Mouse (Mus musculus): ENCODE measurements around the gene Kcnq4. TPM values are rescaled to one million over a fixed set of nuclear protein-coding genes. Genes with fewer than 3 reads are reported as not detected.

Kcnq4 gene
- polyA plus RNA-seq, 1 experiment from 2014 or later: 2.6 TPM

DNA sequence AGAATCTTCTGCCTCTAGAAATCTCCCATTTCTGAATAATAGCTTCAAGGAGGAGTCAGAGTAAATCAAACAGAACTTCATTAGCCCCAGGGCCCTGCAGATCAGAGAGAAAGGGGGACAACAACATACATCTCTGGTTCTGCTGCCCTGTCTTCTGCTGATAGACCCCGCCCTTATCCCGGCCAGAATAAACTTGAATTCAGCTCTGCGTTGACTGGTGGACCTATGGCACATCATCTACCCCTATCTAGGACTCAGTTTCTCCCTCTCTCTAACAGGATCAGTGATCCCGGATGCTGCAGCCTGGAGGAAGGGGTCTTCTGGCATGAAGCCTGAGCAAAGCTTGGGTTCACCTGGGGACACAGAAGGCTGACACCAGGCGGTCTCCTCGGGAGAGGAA is 17.8 kb downstream of the Kcnq4 start:
- H3K4me2 ChIP-seq (ENCODE audit: low read depth, low read length, severe bottlenecking): peak overlapping the region; percentile 83
- peaks cover 13% of the 10 kb centered on the region; the same call in 1 of the 2 replicates for H3K27me3 ChIP-seq (ENCODE audit: control insufficient read depth, insufficient read depth, low read length)
- H3K9me3 ChIP-seq (ENCODE audit: control insufficient read depth, low read length): no peaks in the 10 kb centered on the region
- ATAC-seq (replicated peaks; ENCODE audit: low FRiP score) (peak; percentile 25), DNase-seq (ENCODE audit: low spot score) (no peak)
- H3K27ac ChIP-seq (ENCODE audit: low read depth, low read length): no peak overlapping the region
- peaks cover 8% of the 10 kb centered on the region; the same call in 1 of the 2 replicates for H3K4me1 ChIP-seq (replicated peaks; ENCODE audit: control insufficient read depth, insufficient read depth, low read length)
- peak overlapping the region; percentile 44 for H3K4me3 ChIP-seq (ENCODE audit: low read depth, low read length)
- peak overlapping the region; percentile 57; the same call in 1 of the 2 replicates for H3K9ac ChIP-seq (ENCODE audit: low read length)
- no peaks in the 10 kb centered on the region for H3K36me3 ChIP-seq (ENCODE audit: control insufficient read depth, insufficient read depth, low read length)
- 28% methylated on average over 6 of the region's 6 CpGs for WGBS

DNA sequence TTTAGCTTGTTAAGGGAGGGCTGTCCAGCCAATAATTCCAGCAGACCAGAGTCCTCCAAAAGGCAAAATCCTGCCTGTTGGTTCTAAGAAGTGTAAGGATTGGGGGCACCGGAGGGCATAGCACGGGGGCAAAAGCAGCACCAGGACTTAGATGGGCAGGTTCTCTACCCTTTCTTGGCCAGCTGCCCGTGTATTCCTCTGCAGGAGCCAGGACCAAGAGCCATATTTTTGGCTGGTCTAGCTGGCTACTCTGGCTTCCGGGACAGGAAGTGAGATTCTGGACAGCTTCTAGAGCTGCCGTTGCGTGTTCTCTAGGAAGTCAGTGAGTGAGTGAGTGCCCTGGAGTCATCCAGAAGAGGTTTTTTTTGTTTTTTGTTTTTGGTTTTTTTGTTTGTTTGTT is 18.3 kb downstream of the Kcnq4 start:
- 76% methylated on average over 6 of the region's 6 CpGs for WGBS
- no peaks in the 10 kb centered on the region for H3K9me3 ChIP-seq (ENCODE audit: control insufficient read depth, low read length)
- H3K27me3 ChIP-seq (ENCODE audit: control insufficient read depth, insufficient read depth, low read length): peaks cover 13% of the 10 kb centered on the region; the same call in 1 of the 2 replicates
- peaks cover 8% of the 10 kb centered on the region; the same call in 1 of the 2 replicates for H3K4me1 ChIP-seq (replicated peaks; ENCODE audit: control insufficient read depth, insufficient read depth, low read length)
- H3K9ac ChIP-seq (ENCODE audit: low read length): no peak overlapping the region
- H3K27ac ChIP-seq (ENCODE audit: low read depth, low read length): no peak overlapping the region
- DNase-seq (ENCODE audit: low spot score) (no peak), ATAC-seq (replicated peaks; ENCODE audit: low FRiP score) (no peak)
- no peak overlapping the region for H3K4me2 ChIP-seq (ENCODE audit: low read depth, low read length, severe bottlenecking)
- H3K4me3 ChIP-seq (ENCODE audit: low read depth, low read length): no peak overlapping the region
- no peaks in the 10 kb centered on the region for H3K36me3 ChIP-seq (ENCODE audit: control insufficient read depth, insufficient read depth, low read length)

DNA sequence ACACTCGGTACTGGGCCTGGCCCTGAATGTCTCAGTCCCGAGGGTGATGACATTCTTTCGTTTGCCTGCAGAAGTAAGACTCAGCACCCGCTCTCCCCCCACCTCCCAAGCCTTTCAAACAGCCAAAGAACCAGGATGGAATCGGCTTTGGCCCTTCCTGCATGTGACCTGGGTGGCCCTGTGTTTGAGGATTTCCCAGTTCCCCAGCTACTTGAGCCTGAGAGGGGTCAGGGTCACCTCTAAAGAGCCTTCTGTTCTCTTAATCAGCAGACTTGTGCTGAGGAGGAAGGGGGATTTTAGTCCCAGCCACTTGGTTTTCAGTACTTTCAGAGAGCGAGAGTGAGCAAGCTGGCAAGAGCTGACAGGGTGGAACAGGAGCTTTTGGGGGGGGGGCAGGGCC is 19.0 kb downstream of the Kcnq4 start:
- Histone ChIP-seq H3K36me3 (ENCODE audit: control insufficient read depth, insufficient read depth, low read length) (no peaks in the 10 kb centered on the region), H3K4me2 (ENCODE audit: low read depth, low read length, severe bottlenecking) (no peak overlapping the region), H3K4me3 (ENCODE audit: low read depth, low read length) (no peak overlapping the region), H3K9ac (ENCODE audit: low read length) (no peak overlapping the region), H3K27me3 (ENCODE audit: control insufficient read depth, insufficient read depth, low read length) (peaks cover 13% of the 10 kb centered on the region; the same call in 1 of the 2 replicates), H3K4me1 (replicated peaks; ENCODE audit: control insufficient read depth, insufficient read depth, low read length) (peaks cover 8% of the 10 kb centered on the region; the same call in 1 of the 2 replicates), H3K9me3 (ENCODE audit: control insufficient read depth, low read length) (no peaks in the 10 kb centered on the region), H3K27ac (ENCODE audit: low read depth, low read length) (no peak overlapping the region)
- no peak for DNase-seq (ENCODE audit: low spot score)
- WGBS: 48% methylated on average over 6 of the region's 6 CpGs
- no peak for ATAC-seq (replicated peaks; ENCODE audit: low FRiP score)

DNA sequence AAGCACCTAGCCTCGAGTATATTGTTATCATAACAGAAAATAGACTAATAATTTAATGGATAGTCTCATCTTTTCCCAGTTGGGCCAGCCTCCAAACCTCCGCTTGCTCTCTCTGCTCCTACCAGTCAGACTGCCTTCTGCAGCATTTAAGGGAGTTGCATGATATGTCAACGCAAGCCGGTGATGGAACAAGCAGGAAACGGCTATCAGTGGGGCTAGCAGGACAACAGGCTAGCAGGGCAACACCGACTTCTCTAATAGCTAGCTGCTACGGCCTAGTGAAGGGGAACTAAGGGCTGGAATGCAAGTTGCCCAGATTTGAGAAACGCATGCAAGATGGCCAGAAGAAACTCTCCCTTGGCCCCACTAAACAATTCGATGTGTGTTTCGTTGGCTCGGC is 20.6 kb downstream of the Kcnq4 start:
- WGBS: 81% methylated on average over 11 of the region's 11 CpGs
- Histone ChIP-seq H3K4me2 (ENCODE audit: low read depth, low read length, severe bottlenecking) (no peak overlapping the region), H3K36me3 (ENCODE audit: control insufficient read depth, insufficient read depth, low read length) (no peaks in the 10 kb centered on the region), H3K4me3 (ENCODE audit: low read depth, low read length) (no peak overlapping the region), H3K9me3 (ENCODE audit: control insufficient read depth, low read length) (no peaks in the 10 kb centered on the region), H3K9ac (ENCODE audit: low read length) (no peak overlapping the region), H3K4me1 (replicated peaks; ENCODE audit: control insufficient read depth, insufficient read depth, low read length) (peaks cover 8% of the 10 kb centered on the region; the same call in 1 of the 2 replicates), H3K27ac (ENCODE audit: low read depth, low read length) (no peak overlapping the region), H3K27me3 (ENCODE audit: control insufficient read depth, insufficient read depth, low read length) (peaks cover 13% of the 10 kb centered on the region; the same call in 1 of the 2 replicates)
- ATAC-seq (replicated peaks; ENCODE audit: low FRiP score) (no peak), DNase-seq (ENCODE audit: low spot score) (no peak)

DNA sequence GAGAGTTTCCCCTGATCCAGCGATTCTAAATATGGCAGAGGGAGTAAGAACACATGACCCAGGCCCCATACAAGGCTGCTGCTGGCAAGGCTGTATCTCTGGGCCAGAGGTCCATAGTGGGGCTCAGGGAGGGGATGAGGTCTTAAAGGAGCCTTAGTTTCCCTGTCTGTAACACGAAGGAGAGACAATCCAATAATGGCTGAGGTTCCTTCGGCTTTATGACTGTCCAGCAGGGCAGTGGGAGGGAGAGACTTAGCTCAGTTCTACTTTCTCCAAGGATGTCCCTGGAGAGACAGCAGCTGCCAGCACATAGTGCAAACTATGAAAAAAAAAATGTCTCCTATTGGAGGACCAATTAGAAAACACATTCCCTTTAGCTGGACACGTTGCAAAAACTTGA is 22.2 kb downstream of the Kcnq4 start:
- Histone ChIP-seq H3K4me2 (ENCODE audit: low read depth, low read length, severe bottlenecking) (no peak overlapping the region), H3K9me3 (ENCODE audit: control insufficient read depth, low read length) (no peaks in the 10 kb centered on the region), H3K27me3 (ENCODE audit: control insufficient read depth, insufficient read depth, low read length) (peaks cover 3% of the 10 kb centered on the region; the same call in 1 of the 2 replicates), H3K36me3 (ENCODE audit: control insufficient read depth, insufficient read depth, low read length) (no peaks in the 10 kb centered on the region), H3K9ac (ENCODE audit: low read length) (no peak overlapping the region), H3K4me1 (replicated peaks; ENCODE audit: control insufficient read depth, insufficient read depth, low read length) (peaks cover 6% of the 10 kb centered on the region; the same call in 1 of the 2 replicates), H3K4me3 (ENCODE audit: low read depth, low read length) (no peak overlapping the region), H3K27ac (ENCODE audit: low read depth, low read length) (no peak overlapping the region)
- DNase-seq (ENCODE audit: low spot score) (no peak), ATAC-seq (replicated peaks; ENCODE audit: low FRiP score) (no peak)
- 64% methylated on average over 4 of the region's 4 CpGs for WGBS

DNA sequence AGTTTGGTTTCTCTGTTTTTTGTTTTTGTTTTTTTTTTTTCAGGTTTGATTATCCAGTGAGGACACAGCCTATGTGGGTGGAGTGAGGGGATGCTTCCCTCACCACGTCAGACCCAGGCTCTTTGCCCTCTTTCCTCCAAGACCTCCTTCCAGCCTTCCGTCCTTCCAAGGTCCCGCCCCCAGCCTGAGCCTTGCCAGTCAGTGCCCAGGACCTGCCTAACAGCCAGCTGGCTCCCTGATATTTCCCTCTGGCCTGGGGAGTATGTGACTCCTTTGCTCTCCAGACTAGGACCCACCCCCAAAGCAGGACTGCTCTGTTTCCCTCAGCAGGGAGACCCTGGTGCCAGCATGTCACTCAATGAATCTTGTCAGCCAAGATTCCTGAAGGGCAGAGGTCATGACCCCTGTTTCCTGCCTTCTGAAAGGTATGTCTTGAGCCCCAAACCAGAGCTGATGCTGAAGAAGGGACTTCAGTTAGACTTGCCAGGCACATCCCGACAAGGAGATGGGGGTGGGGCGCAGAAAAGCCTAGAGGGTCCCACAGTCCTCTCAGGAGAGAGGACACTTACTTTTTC is 22.8 kb downstream of the Kcnq4 start:
- 42% methylated on average over 5 of the region's 5 CpGs for WGBS
- H3K9ac ChIP-seq (ENCODE audit: low read length): no peak overlapping the region
- no peak overlapping the region for H3K4me2 ChIP-seq (ENCODE audit: low read depth, low read length, severe bottlenecking)
- H3K36me3 ChIP-seq (ENCODE audit: control insufficient read depth, insufficient read depth, low read length): no peaks in the 10 kb centered on the region
- no peak overlapping the region for H3K27ac ChIP-seq (ENCODE audit: low read depth, low read length)
- peaks cover 2% of the 10 kb centered on the region; the same call in 1 of the 2 replicates for H3K4me1 ChIP-seq (replicated peaks; ENCODE audit: control insufficient read depth, insufficient read depth, low read length)
- H3K27me3 ChIP-seq (ENCODE audit: control insufficient read depth, insufficient read depth, low read length): peaks cover under 1% of the 10 kb centered on the region; the same call in 1 of the 2 replicates
- H3K4me3 ChIP-seq (ENCODE audit: low read depth, low read length): no peak overlapping the region
- ATAC-seq (replicated peaks; ENCODE audit: low FRiP score): no peak
- no peaks in the 10 kb centered on the region for H3K9me3 ChIP-seq (ENCODE audit: control insufficient read depth, low read length)
- DNase-seq (ENCODE audit: low spot score): no peak

DNA sequence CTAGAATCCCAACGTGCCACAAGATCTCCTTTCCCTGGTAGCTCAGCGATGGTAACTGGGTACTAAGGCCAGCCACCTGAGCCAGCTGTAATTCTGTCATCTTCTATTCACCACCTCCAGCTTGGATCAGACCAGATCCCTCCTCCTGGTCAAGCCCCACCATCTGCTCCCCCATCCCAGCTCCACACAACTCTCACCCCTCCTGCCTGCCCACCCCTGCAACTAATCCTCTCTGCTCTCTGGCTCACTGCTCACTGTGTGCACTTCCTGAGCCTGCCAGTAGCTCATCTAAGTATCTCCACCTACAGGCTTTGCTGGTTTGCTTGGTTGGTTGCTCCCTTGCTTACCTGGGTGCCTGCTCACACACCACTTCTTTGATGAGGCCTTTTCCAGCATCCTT is 26.8 kb downstream of the Kcnq4 start:
- Histone ChIP-seq H3K4me3 (ENCODE audit: low read depth, low read length) (no peak overlapping the region), H3K9me3 (ENCODE audit: control insufficient read depth, low read length) (no peaks in the 10 kb centered on the region), H3K4me1 (replicated peaks; ENCODE audit: control insufficient read depth, insufficient read depth, low read length) (no peaks in the 10 kb centered on the region), H3K36me3 (ENCODE audit: control insufficient read depth, insufficient read depth, low read length) (no peaks in the 10 kb centered on the region), H3K27ac (ENCODE audit: low read depth, low read length) (no peak overlapping the region), H3K27me3 (ENCODE audit: control insufficient read depth, insufficient read depth, low read length) (peaks cover 9% of the 10 kb centered on the region), H3K9ac (ENCODE audit: low read length) (no peak overlapping the region), H3K4me2 (ENCODE audit: low read depth, low read length, severe bottlenecking) (no peak overlapping the region)
- DNase-seq (ENCODE audit: low spot score) (no peak), ATAC-seq (replicated peaks; ENCODE audit: low FRiP score) (no peak)
- WGBS: 88% methylated on average over 2 of the region's 2 CpGs

DNA sequence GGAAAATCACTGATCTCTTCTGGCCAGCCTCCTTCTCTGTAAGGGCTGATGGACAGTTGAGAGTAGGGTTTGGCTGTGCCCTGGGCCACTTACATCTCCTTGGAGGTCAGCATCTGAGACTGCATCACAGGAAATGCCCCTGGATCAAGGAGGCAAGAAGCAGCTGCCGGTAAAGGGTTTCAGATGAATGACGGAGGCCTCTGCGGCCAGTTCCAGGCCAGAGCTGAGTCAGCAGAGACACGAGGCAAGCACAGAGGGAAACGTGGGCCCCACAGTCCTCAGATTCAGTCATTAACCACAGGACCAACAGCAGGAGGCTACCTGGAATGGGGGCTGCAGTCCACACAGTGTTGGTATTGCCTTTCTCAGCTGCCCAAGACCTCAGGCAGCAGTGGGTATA is 29.3 kb downstream of the Kcnq4 start:
- H3K27ac ChIP-seq (ENCODE audit: low read depth, low read length): no peak overlapping the region
- H3K9ac ChIP-seq (ENCODE audit: low read length): no peak overlapping the region
- peaks cover 11% of the 10 kb centered on the region for H3K27me3 ChIP-seq (ENCODE audit: control insufficient read depth, insufficient read depth, low read length)
- ATAC-seq (replicated peaks; ENCODE audit: low FRiP score) (no peak), DNase-seq (ENCODE audit: low spot score) (no peak)
- 0 out of 2 replicates have a peak, but pooled peaks cover 2% of the 10 kb centered on the region for H3K4me1 ChIP-seq (replicated peaks; ENCODE audit: control insufficient read depth, insufficient read depth, low read length)
- 66% methylated on average over 5 of the region's 5 CpGs for WGBS
- H3K9me3 ChIP-seq (ENCODE audit: control insufficient read depth, low read length): no peaks in the 10 kb centered on the region
- H3K4me2 ChIP-seq (ENCODE audit: low read depth, low read length, severe bottlenecking): no peak overlapping the region
- H3K4me3 ChIP-seq (ENCODE audit: low read depth, low read length): no peak overlapping the region
- no peaks in the 10 kb centered on the region for H3K36me3 ChIP-seq (ENCODE audit: control insufficient read depth, insufficient read depth, low read length)

DNA sequence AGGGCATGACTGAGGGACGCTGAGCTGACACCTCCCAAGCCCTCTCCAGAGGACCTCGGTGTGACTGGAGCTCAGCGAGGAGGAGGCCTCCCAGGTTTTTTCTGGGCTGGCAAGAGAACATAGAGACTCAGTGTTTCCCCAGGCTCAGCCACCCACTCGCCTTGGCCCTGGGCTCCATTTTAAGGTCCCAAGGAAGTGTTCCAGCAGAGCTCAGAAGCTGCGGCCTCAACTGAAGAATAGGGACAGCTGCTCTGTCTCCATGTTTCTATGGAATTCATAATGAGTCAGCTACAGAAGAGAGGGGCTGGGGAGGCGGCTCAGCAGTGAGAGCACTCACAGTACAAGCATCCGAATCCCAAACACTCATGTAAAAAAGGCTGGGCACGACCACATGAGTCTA is 30.8 kb downstream of the Kcnq4 start:
- H3K27me3 ChIP-seq (ENCODE audit: control insufficient read depth, insufficient read depth, low read length): peaks cover 11% of the 10 kb centered on the region
- no peak overlapping the region for H3K4me3 ChIP-seq (ENCODE audit: low read depth, low read length)
- no peak overlapping the region for H3K27ac ChIP-seq (ENCODE audit: low read depth, low read length)
- no peaks in the 10 kb centered on the region for H3K9me3 ChIP-seq (ENCODE audit: control insufficient read depth, low read length)
- 76% methylated on average over 8 of the region's 8 CpGs for WGBS
- 0 out of 2 replicates have a peak, but pooled peaks cover 2% of the 10 kb centered on the region for H3K4me1 ChIP-seq (replicated peaks; ENCODE audit: control insufficient read depth, insufficient read depth, low read length)
- no peak overlapping the region for H3K9ac ChIP-seq (ENCODE audit: low read length)
- H3K36me3 ChIP-seq (ENCODE audit: control insufficient read depth, insufficient read depth, low read length): no peaks in the 10 kb centered on the region
- no peak overlapping the region for H3K4me2 ChIP-seq (ENCODE audit: low read depth, low read length, severe bottlenecking)
- ATAC-seq (replicated peaks; ENCODE audit: low FRiP score): no peak
- no peak for DNase-seq (ENCODE audit: low spot score)

Measured in forebrain, embryonic 11.5 days (tissue).